Mouse (Mus musculus) MEL (cell line): ENCODE results near the gene 9430038I01Rik.

Source experiments
- CTCF ChIP-seq, 3 experiments: IDR thresholded peaks in 2 of 3; conservative IDR thresholded peaks in 1 of 3; 2 replicates each; pipeline ENCODE4 v1.5.1; 2011 to 2012; ENCODE audit warnings: low read length in 3 of 3, low read depth in 2 of 3, mild to moderate bottlenecking in 2 of 3, improper control_type of control experiment in 1 of 3, inconsistent platforms in 1 of 3, mixed read lengths in 1 of 3, moderate library complexity in 1 of 3; ENCODE audit not compliant: control insufficient read depth in 1 of 3, insufficient read depth in 1 of 3, poor library complexity in 1 of 3, severe bottlenecking in 1 of 3
- ELF1 ChIP-seq: IDR thresholded peaks from 2 replicates; pipeline ENCODE4 v1.6.1; 2014; ENCODE audit warnings: low read depth, mild to moderate bottlenecking, inconsistent platforms, low read length, improper control_type of control experiment, moderate library complexity
- ETS1 ChIP-seq: IDR thresholded peaks from 2 replicates; pipeline ENCODE4 v1.6.1; 2012; ENCODE audit warnings: low read depth, mild to moderate bottlenecking, inconsistent platforms, low read length, improper control_type of control experiment, moderate library complexity
- JUND ChIP-seq: IDR thresholded peaks from 2 replicates; pipeline ENCODE4 v1.6.1; 2011; ENCODE audit warnings: low read depth, mild to moderate bottlenecking, improper control_type of control experiment, low read length
- POLR2A ChIP-seq, 2 experiments: IDR thresholded peaks; 2 replicates each; pipeline ENCODE4 v1.6.1; 2011 to 2012; ENCODE audit warnings: low read length in 2 of 2, mild to moderate bottlenecking in 2 of 2, control low read depth in 1 of 2, improper control_type of control experiment in 1 of 2, low read depth in 1 of 2, moderate library complexity in 1 of 2; ENCODE audit not compliant: control insufficient read depth in 1 of 2, insufficient read depth in 1 of 2, poor library complexity in 1 of 2
- POLR2AphosphoS5 ChIP-seq: IDR thresholded peaks from 2 replicates; pipeline ENCODE4 v1.6.1; 2012; ENCODE audit warnings: low read depth, borderline replicate concordance, mild to moderate bottlenecking, inconsistent platforms, low read length, moderate library complexity, mixed read lengths
- SMC3 ChIP-seq: IDR thresholded peaks from 2 replicates; pipeline ENCODE4 v1.6.1; 2011; ENCODE audit warnings: low read depth, low read length, improper control_type of control experiment
- TAL1 ChIP-seq: IDR thresholded peaks from 2 replicates; pipeline ENCODE4 v1.6.1; 2012; ENCODE audit warnings: mild to moderate bottlenecking, inconsistent platforms, low read length, moderate library complexity, mixed read lengths
- USF2 ChIP-seq, 2 experiments: IDR thresholded peaks; 2 replicates each; pipeline ENCODE4 v1.6.1; 2011 to 2012; ENCODE audit warnings: improper control_type of control experiment in 2 of 2, low read length in 2 of 2, borderline replicate concordance in 1 of 2, inconsistent platforms in 1 of 2, low read depth in 1 of 2, mild to moderate bottlenecking in 1 of 2; ENCODE audit not compliant: insufficient read depth in 1 of 2
- ZC3H11A ChIP-seq: IDR thresholded peaks from 2 replicates; pipeline ENCODE4 v1.6.1; 2012; ENCODE audit warnings: low read depth, mild to moderate bottlenecking, inconsistent platforms, low read length, improper control_type of control experiment

DNA sequence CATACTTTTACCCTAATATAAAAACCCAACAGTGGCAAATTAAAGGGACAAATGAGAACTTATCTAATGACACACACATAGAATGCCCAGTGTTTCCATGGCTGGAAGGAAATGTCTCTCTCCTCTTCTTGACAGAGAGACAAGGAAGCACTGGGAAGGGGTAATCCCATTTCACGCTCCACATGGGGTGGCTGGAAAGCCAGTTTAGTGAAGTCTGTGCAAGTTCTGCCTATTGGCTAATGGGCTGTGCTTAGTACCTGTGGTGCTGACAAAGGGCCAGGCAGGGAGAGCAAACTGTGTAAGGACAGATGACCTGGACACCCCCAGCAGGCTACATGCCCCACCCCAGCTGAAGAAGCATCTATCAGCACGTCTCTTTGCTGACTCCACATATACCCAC, 40.4 kb downstream of the 9430038I01Rik start:
- TF ChIP-seq CTCF (IDR thresholded peaks at IDR 0.05 in 2 of 3, conservative IDR thresholded peaks at IDR 0.05 in 1 of 3; ENCODE audit: control insufficient read depth in 1 of 3, insufficient read depth in 1 of 3, low read depth in 2 of 3, low read length in 3 of 3, poor library complexity in 1 of 3, severe bottlenecking in 1 of 3), result no peak
- no peak for TF ChIP-seq ZC3H11A
- TF ChIP-seq USF2 (IDR thresholded peaks at IDR 0.05; ENCODE audit: borderline replicate concordance in 1 of 2, insufficient read depth in 1 of 2, low read depth in 1 of 2, low read length in 2 of 2), result no peak
- TF ChIP-seq SMC3, result no peak
- no peak for TF ChIP-seq POLR2A (IDR thresholded peaks at IDR 0.05; ENCODE audit: control insufficient read depth in 1 of 2, insufficient read depth in 1 of 2, low read depth in 1 of 2, low read length in 2 of 2, poor library complexity in 1 of 2)
- no peak for TF ChIP-seq TAL1
- no peak for TF ChIP-seq JUND
- TF ChIP-seq POLR2AphosphoS5, result no peak
- no peak for TF ChIP-seq ELF1
- TF ChIP-seq ETS1, result no peak
